Mouse (Mus musculus) stomach, postnatal 0 days (tissue): ENCODE results near the gene Gjb4. TPM values are rescaled to one million over a fixed set of nuclear protein-coding genes. Genes with fewer than 3 reads are reported as not detected.

Source experiments
- ATAC-seq: fragments of 200-750 bp; cut with Nextera tagmentation; 2 replicates; pipeline ENCODE4 v1.8.0; 2017; ENCODE audit not compliant: low FRiP score, low TSS enrichment
- DNase-seq: peaks from one replicate; pipeline ENCODE4 v3.0.0-alpha.2; 2016; ENCODE audit warnings: low spot score
- H3K27ac ChIP-seq: fragments of 300-500 bp; sonication (generic); replicated peaks from 2 replicates; pipeline ENCODE4 v1.5.1; 2014; ENCODE audit warnings: mild to moderate bottlenecking, control low read depth
- H3K27me3 ChIP-seq: fragments of 300-500 bp; sonication (generic); 2 replicates; pipeline ENCODE4 v1.6.1; 2014; ENCODE audit warnings: low read length; ENCODE audit not compliant: control insufficient read depth, insufficient read depth
- H3K36me3 ChIP-seq: fragments of 300-500 bp; sonication (generic); 2 replicates; pipeline ENCODE4 v1.6.1; 2014; ENCODE audit warnings: low read length, mixed read lengths; ENCODE audit not compliant: control insufficient read depth, insufficient read depth
- H3K4me1 ChIP-seq: fragments of 300-500 bp; sonication (generic); replicated peaks from 2 replicates; pipeline ENCODE4 v1.6.1; 2014; ENCODE audit warnings: antibody characterized with exemption; ENCODE audit not compliant: control insufficient read depth, insufficient read depth
- H3K4me2 ChIP-seq: fragments of 300-500 bp; sonication (generic); replicated peaks from 2 replicates; pipeline ENCODE4 v1.6.1; 2014; ENCODE audit warnings: low read depth, mild to moderate bottlenecking, control low read depth, moderate library complexity
- H3K4me3 ChIP-seq: fragments of 300-500 bp; sonication (generic); 2 replicates; pipeline ENCODE4 v1.5.1; 2014; ENCODE audit warnings: low read depth, low read length, control low read depth
- H3K9ac ChIP-seq: fragments of 300-500 bp; sonication (generic); 2 replicates; pipeline ENCODE4 v1.6.1; 2014; ENCODE audit warnings: mild to moderate bottlenecking, low read length, control low read depth, mixed read lengths
- H3K9me3 ChIP-seq: fragments of 300-500 bp; sonication (generic); 2 replicates; pipeline ENCODE4 v1.6.1; 2016; ENCODE audit warnings: low read length; ENCODE audit not compliant: control insufficient read depth
- CTCF ChIP-seq: IDR thresholded peaks from 2 replicates; pipeline ENCODE4 v1.5.1; 2016; ENCODE audit warnings: antibody characterized with exemption, low read depth, mild to moderate bottlenecking, moderate library complexity
- EP300 ChIP-seq: optimal IDR thresholded peaks from 2 replicates; pipeline ENCODE3; 2016; ENCODE audit warnings: antibody characterized with exemption
- WGBS: fragments of 180-500 bp; shearing (Covaris S2); extraction: QIAGEN DNeasy Blood & Tissue Kit; methylation state at CpG from one replicate; pipeline ENCODE4 v1.1.7; 2014; 5-methylcytosine and 5-hydroxymethylcytosine counted together
- polyA plus RNA-seq: library from polyadenylated mRNA; unstranded; fragments of >200 nt; fragmentation: Nextera tagmentation; extraction: Ambion mirVana; gene quantifications from 2 replicates; pipeline ENCODE4 v1.2.1, GENCODE M21; 2015

Gjb4 gene
- polyA plus RNA-seq, 1 experiment from 2014 or later, result 1.7 TPM

DNA sequence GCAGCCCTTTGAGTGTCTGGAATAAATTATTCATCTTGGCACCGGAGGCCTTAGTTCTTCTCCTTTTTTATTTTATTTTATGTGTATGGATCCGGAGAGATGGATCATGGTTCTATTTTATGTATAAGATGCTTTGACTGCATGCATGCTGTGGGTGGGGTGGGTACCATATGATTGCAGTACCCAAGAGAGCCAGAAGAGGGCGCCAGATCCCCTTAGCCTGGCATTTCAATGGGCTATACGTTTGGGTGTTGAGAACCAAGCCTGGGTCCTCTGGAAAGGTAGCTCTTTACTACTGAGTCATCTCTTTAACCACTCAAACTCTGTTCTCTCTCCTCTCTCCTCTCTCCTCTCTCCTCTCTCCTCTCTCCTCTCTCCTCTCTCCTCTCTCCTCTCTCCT lies 23.5 kb upstream of the Gjb4 start:
- ATAC-seq, result no peak
- Histone ChIP-seq H3K27me3 (no peaks in the 10 kb centered on the region), H3K4me3 (no peak overlapping the region), H3K36me3 (no peaks in the 10 kb centered on the region), H3K9me3 (no peaks in the 10 kb centered on the region), H3K4me2 (no peak overlapping the region), H3K4me1 (no peaks in the 10 kb centered on the region), H3K9ac (no peak overlapping the region), H3K27ac (no peak overlapping the region)
- DNase-seq, result no peak
- peak; percentile 70 for TF ChIP-seq CTCF
- no peak for TF ChIP-seq EP300
- WGBS, result 38% methylated on average over 4 of the region's 4 CpGs

- DNase-seq (no peak), ATAC-seq (no peak)
- Histone ChIP-seq H3K36me3 (no peaks in the 10 kb centered on the region), H3K27me3 (no peaks in the 10 kb centered on the region), H3K9ac (no peak overlapping the region), H3K4me1 (no peaks in the 10 kb centered on the region), H3K4me2 (no peak overlapping the region), H3K9me3 (no peaks in the 10 kb centered on the region), H3K27ac (no peak overlapping the region), H3K4me3 (no peak overlapping the region)
- WGBS, result 84% methylated on average over 17 of the region's 17 CpGs
- TF ChIP-seq CTCF, result no peak
- TF ChIP-seq EP300, result no peak
Measured at GRCm38 (mm10) chr4:127375541-127376177, 21.8 kb upstream of the Gjb4 start.

DNA sequence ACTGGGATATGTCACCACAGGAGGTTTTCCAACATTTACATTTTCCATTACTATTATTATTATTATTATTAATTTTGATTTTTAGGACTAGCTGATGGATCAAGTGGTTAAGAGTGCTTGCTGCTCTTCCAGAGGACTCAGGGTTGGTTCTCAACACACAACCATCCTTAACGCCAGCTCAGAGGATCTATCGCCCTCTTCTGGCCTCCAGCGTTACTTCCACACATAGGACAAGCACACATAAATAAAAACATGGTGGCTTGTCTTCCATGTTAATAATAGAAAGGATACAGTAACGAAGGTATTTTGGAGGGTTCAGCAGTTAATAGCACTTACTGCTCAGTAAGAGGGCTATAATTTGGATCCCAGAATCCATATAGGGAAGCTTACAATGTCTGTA lies 20.8 kb upstream of the Gjb4 start:
- H3K9ac ChIP-seq, result no peak overlapping the region
- 81% methylated on average over 4 of the region's 4 CpGs for WGBS
- no peaks in the 10 kb centered on the region for H3K27me3 ChIP-seq
- H3K36me3 ChIP-seq, result no peaks in the 10 kb centered on the region
- H3K4me2 ChIP-seq, result no peak overlapping the region
- H3K4me3 ChIP-seq, result no peak overlapping the region
- no peak overlapping the region for H3K27ac ChIP-seq
- TF ChIP-seq EP300 (no peak), CTCF (peak; percentile 10; the same call in 1 of the 2 replicates)
- DNase-seq, result no peak
- H3K9me3 ChIP-seq, result no peaks in the 10 kb centered on the region
- no peaks in the 10 kb centered on the region for H3K4me1 ChIP-seq
- no peak for ATAC-seq

- H3K9ac ChIP-seq, result no peak overlapping the region
- H3K36me3 ChIP-seq, result no peaks in the 10 kb centered on the region
- H3K4me2 ChIP-seq, result no peak overlapping the region
- WGBS, result 33% methylated on average over 8 of the region's 8 CpGs
- ATAC-seq, result no peak
- DNase-seq, result no peak
- H3K27me3 ChIP-seq, result no peaks in the 10 kb centered on the region
- H3K9me3 ChIP-seq, result no peaks in the 10 kb centered on the region
- TF ChIP-seq EP300, result no peak
- TF ChIP-seq CTCF, result no peak
- H3K4me1 ChIP-seq, result no peaks in the 10 kb centered on the region
- H3K27ac ChIP-seq, result no peak overlapping the region
- no peak overlapping the region for H3K4me3 ChIP-seq
Measured at GRCm38 (mm10) chr4:127373491-127373890, 19.6 kb upstream of the Gjb4 start.

DNA sequence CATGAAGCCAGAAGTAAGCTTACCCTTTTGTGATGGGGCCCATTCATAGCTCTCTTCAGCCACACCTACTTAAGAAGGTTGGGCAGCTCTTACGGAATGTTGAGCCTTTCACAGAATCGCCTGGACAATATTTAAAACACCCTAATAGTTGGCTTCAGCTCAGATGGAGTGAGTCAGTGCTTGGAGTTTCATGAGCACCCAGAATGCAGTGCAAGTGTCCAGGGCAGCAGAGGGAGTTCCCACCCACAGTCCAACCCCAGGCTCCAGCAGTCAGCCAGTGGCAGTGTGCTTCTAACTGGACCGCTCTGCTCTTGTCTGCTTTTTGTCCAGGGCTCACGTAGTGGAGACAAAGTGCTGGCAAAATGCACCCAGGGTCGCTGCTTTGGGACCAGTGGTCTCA lies 17.7 kb upstream of the Gjb4 start:
- Histone ChIP-seq H3K4me3 (no peak overlapping the region), H3K36me3 (no peaks in the 10 kb centered on the region), H3K4me1 (no peaks in the 10 kb centered on the region), H3K9me3 (no peaks in the 10 kb centered on the region), H3K4me2 (no peak overlapping the region), H3K9ac (no peak overlapping the region), H3K27ac (peak overlapping the region; percentile 49), H3K27me3 (no peaks in the 10 kb centered on the region)
- peak; percentile 47 for TF ChIP-seq CTCF
- no peak for TF ChIP-seq EP300
- peak; percentile 33 for DNase-seq
- WGBS, result 30% methylated on average over 5 of the region's 5 CpGs
- peak; percentile 86 for ATAC-seq

- Histone ChIP-seq H3K4me2 (no peak overlapping the region), H3K9ac (no peak overlapping the region), H3K4me1 (no peaks in the 10 kb centered on the region), H3K4me3 (no peak overlapping the region), H3K27ac (no peak overlapping the region), H3K27me3 (no peaks in the 10 kb centered on the region), H3K9me3 (no peaks in the 10 kb centered on the region), H3K36me3 (no peaks in the 10 kb centered on the region)
- no peak for TF ChIP-seq EP300
- peak; percentile 66 for TF ChIP-seq CTCF
- DNase-seq, result no peak
- WGBS, result 51% methylated on average over 2 of the region's 2 CpGs
- no peak for ATAC-seq
Measured at GRCm38 (mm10) chr4:127370447-127370846, 16.6 kb upstream of the Gjb4 start.
